Mouse (Mus musculus) CH12.LX (cell line): ENCODE data around the gene A730061H03Rik.

ENCODE experiments used
- CTCF ChIP-seq, 2 experiments: IDR thresholded peaks in 1 of 2; conservative IDR thresholded peaks in 1 of 2; 2 replicates each; pipeline ENCODE4 v1.5.1; 2011 to 2012; ENCODE audit warnings: low read depth in 2 of 2, low read length in 2 of 2, improper control_type of control experiment in 1 of 2, inconsistent platforms in 1 of 2, mild to moderate bottlenecking in 1 of 2, moderate library complexity in 1 of 2
- EP300 ChIP-seq: IDR thresholded peaks from 2 replicates; pipeline ENCODE4 v1.6.1; 2011; ENCODE audit warnings: low read length, improper control_type of control experiment
- MAFK ChIP-seq: IDR thresholded peaks from 2 replicates; pipeline ENCODE4 v1.6.1; 2011; ENCODE audit warnings: low read length, improper control_type of control experiment; ENCODE audit not compliant: insufficient replicate concordance
- MXI1 ChIP-seq: IDR thresholded peaks from 2 replicates; pipeline ENCODE4 v1.6.1; 2011; ENCODE audit warnings: mild to moderate bottlenecking, low read depth, low read length, improper control_type of control experiment
- MYC ChIP-seq: IDR thresholded peaks from 2 replicates; pipeline ENCODE4 v1.6.1; 2011; ENCODE audit warnings: low read depth, mild to moderate bottlenecking, improper control_type of control experiment, low read length
- SIN3A ChIP-seq: IDR thresholded peaks from 2 replicates; pipeline ENCODE4 v1.6.1; 2012; ENCODE audit warnings: low read length, improper control_type of control experiment, inconsistent platforms
- TBP ChIP-seq: conservative IDR thresholded peaks from 2 replicates; pipeline ENCODE4 v1.6.1; 2011; ENCODE audit warnings: low read depth, low read length, improper control_type of control experiment
- ZC3H11A ChIP-seq: IDR thresholded peaks from 2 replicates; pipeline ENCODE4 v1.6.1; 2012; ENCODE audit warnings: low read depth, mild to moderate bottlenecking, inconsistent platforms, low read length, improper control_type of control experiment

DNA sequence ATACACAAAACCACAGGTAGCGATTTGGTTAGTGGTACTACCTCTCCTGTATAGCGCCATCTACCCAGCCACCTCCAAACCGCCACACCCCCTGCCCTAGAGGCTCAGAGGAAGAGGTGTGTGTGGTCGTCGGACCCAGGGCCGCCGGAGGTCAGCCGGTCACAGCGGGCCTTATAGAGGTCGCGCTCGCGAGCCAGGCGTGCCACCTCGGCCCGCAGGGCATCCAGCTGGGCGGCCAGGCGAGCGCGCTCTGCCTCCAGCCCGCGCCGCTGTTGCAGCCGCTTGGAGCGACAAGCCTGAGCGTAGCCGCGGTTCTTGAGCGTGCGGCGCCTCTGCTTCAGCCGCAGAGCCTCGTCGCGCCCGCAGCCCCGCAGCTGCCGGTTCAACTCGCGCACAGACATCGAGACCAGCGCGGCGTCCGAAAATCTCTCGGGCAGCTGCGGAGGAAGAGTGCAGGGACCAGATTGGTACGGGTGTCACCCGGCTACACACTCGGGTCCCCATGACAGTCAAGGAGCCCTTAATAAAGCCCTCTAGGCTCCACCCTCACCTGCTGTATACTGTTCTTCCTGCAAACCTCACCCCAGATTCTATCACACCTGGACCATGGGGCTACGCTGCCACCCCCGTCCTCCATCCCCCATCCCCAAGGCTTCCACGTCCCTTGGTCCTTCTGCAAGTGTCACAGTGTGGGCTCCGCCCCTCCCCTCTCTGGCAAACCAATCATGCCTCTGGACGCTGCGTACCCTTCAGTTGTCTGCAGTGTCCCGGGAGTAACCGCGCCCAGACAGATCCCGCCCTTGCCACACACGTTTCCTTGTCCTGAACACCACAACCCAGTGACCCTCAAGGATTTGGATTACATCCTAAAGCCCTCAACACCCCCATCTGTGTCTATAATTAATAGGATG lies 39.5 kb downstream of the A730061H03Rik start:
- TF ChIP-seq CTCF (conservative IDR thresholded peaks at IDR 0.05 in 1 of 2, IDR thresholded peaks at IDR 0.05 in 1 of 2; ENCODE audit: low read depth in 2 of 2, low read length in 2 of 2) (peak in 1 of 2 experiments; percentile 47; a peak in 2 of 4 replicates), MYC (no peak), MXI1 (no peak), SIN3A (no peak), EP300 (no peak), MAFK (no peak), TBP (no peak), ZC3H11A (no peak)
